ENCODE assay signal across 11 mouse cellular contexts in genomic region chr2:31067059-31067595, GRCm38 (mm10).
DNase-seq lines count a peak whose midpoint lies in the region; TF ChIP-seq lines count a peak whose summit lies in the region.
"Had no signal": no experiment of that assay in that cellular context is flagged by ENCODE, and none has a peak within 500 bp of the region (broad histone marks: within the 10 kb centered on the region; RNA-seq: fewer than 3 reads in every experiment).

No protein-coding gene starts in this region.

- H3K4me3 ChIP-seq in spleen, adult 2 months (ENCODE audit: extremely low read depth, insufficient read depth, insufficient read length): no peak overlapping the region
- H3K4me3 ChIP-seq in forebrain, embryonic 10.5 days: no peak overlapping the region
- H3K4me3 ChIP-seq in olfactory bulb, adult 2 months (ENCODE audit: insufficient read depth, low read depth, low read length): no peak overlapping the region
- H3K4me3 ChIP-seq: intestine, embryonic 15.5 days had no signal

- 94% methylated on average over 13 of the region's 13 CpGs for WGBS in spleen, adult 2 months
- WGBS in forebrain, embryonic 10.5 days: 84% methylated on average over 13 of the region's 13 CpGs
- 35% methylated on average over 13 of the region's 13 CpGs for WGBS in olfactory bulb, adult 2 months

- H3K36me3 ChIP-seq in spleen, adult 2 months (ENCODE audit: control insufficient read depth, insufficient read depth, low read length): peaks cover 5% of the 10 kb centered on the region; the same call in 1 of the 2 replicates
- peaks cover 2% of the 10 kb centered on the region; the same call in 1 of the 2 replicates for H3K36me3 ChIP-seq in forebrain, embryonic 10.5 days (replicated peaks)
- H3K36me3 ChIP-seq: intestine, embryonic 15.5 days had no signal

- peaks cover 16% of the 10 kb centered on the region; the same call in 1 of the 2 replicates for H3K4me1 ChIP-seq in spleen, adult 2 months (ENCODE audit: control insufficient read depth, insufficient read depth, insufficient read length)
- H3K4me1 ChIP-seq in forebrain, embryonic 10.5 days: peaks cover 38% of the 10 kb centered on the region
- peaks cover 21% of the 10 kb centered on the region for H3K4me1 ChIP-seq in olfactory bulb, adult 2 months (ENCODE audit: control insufficient read depth, insufficient read depth, low read length)

- peak overlapping the region; percentile 13; the same call in 1 of the 2 replicates for H3K27ac ChIP-seq in spleen, adult 2 months (ENCODE audit: insufficient read depth, low read length)
- peak overlapping the region; percentile 91 for H3K27ac ChIP-seq in forebrain, embryonic 10.5 days
- peak overlapping the region; percentile 70 for H3K27ac ChIP-seq in olfactory bulb, adult 2 months (ENCODE audit: insufficient read depth, low read depth, low read length)
- H3K27ac ChIP-seq: intestine, embryonic 15.5 days; stomach, postnatal 0 days had no signal

- DNase-seq in spleen, adult 2 months (ENCODE audit: low read depth in 1 of 2, low spot score in 2 of 2): no peak
- no peak for DNase-seq in spleen, postnatal 14 days (ENCODE audit: low spot score in 2 of 2)
- no peak for DNase-seq in forebrain, embryonic 10.5 days (ENCODE audit: extremely low spot score, low spot score)
- DNase-seq in kidney, adult 8-10 months: peak; percentile 50 to 75
- no peak for DNase-seq in adrenal gland, adult 8-10 months
- no peak for DNase-seq in ovary, postnatal 36 days (ENCODE audit: low spot score)
- DNase-seq in cerebellum, adult 9-11 months: no peak
- DNase-seq: embryo, embryonic 11 days had no signal

- no peak for TF ChIP-seq POLR2A in spleen, adult 2 months (IDR thresholded peaks at IDR 0.05; ENCODE audit: low read depth, low read length)
- TF ChIP-seq POLR2A in olfactory bulb, adult 2 months (IDR thresholded peaks at IDR 0.05; ENCODE audit: insufficient read depth, low read depth, low read length): no peak

- H3K9me3 ChIP-seq in forebrain, embryonic 10.5 days: no peaks in the 10 kb centered on the region
- H3K9me3 ChIP-seq: intestine, embryonic 15.5 days had no signal

- TF ChIP-seq CTCF in spleen, adult 2 months (IDR thresholded peaks at IDR 0.05; ENCODE audit: extremely low read depth, insufficient read depth, insufficient read length, insufficient replicate concordance): no peak
- no peak for TF ChIP-seq CTCF in olfactory bulb, adult 2 months (IDR thresholded peaks at IDR 0.05; ENCODE audit: insufficient read depth, low read depth, low read length)

- no peaks in the 10 kb centered on the region for H3K27me3 ChIP-seq in spleen, adult 2 months (ENCODE audit: control insufficient read depth, insufficient read depth, low read length)
- no peaks in the 10 kb centered on the region for H3K27me3 ChIP-seq in forebrain, embryonic 10.5 days (ENCODE audit: poor library complexity, severe bottlenecking)
- H3K27me3 ChIP-seq: intestine, embryonic 15.5 days had no signal

Comparison
In these comparisons a context has a peak if more than half of its experiments do, and no peak if none do; other contexts are left out.
1. DNase-seq: peak in kidney, adult 8-10 months (2 of 2); none in spleen, adult 2 months (0 of 2), spleen, postnatal 14 days (0 of 2), forebrain, embryonic 10.5 days (single experiment), adrenal gland, adult 8-10 months (single experiment), ovary, postnatal 36 days (single experiment) and cerebellum, adult 9-11 months (single experiment).
2. H3K27ac ChIP-seq: peak in every context shown above with its lines; median percentile 91 in forebrain, embryonic 10.5 days; 70 in olfactory bulb, adult 2 months; 13 in spleen, adult 2 months.